Mouse (Mus musculus): ENCODE data around the gene Clec5a. TPM values are rescaled to one million over a fixed set of nuclear protein-coding genes. Genes with fewer than 3 reads are reported as not detected.

The Clec5a gene
- polyA plus RNA-seq (2014; fragmentation: Nextera tagmentation; extraction: Ambion mirVana): 1.4 TPM in 2 replicates

DNA sequence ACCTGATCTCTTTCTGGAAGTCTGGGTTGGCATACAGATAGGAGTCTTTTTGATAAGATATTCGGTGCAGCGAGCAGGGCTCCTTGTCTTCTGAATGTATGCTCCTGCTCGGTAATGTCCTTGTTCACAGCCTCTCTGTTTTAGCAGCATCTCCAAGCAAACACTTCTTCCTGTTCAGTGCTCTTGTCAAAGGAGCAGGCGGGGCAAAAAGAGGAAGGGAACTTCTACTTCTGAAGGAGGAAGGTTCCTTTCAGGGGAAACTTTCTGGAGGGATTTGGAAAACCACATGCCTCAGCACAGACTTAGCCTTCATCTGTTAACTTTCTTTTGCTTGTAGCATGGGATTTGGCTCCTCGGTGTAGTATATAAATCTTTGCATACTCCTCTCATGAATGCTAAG, at the start of gene Clec5a:
TSS of gene Clec5a (minus strand) at position 177 of the 400 bp plus-strand sequence.
- no peaks in the 10 kb centered on the region for H3K4me1 ChIP-seq (ENCODE audit: control insufficient read depth, insufficient read depth, low read length)
- no peak within 1 kb of the TSS for H3K27ac ChIP-seq (ENCODE audit: low read length)
- no peaks in the 10 kb centered on the region for H3K27me3 ChIP-seq (ENCODE audit: control insufficient read depth, insufficient read depth, low read length)
- H3K4me2 ChIP-seq (replicated peaks; ENCODE audit: low read depth, low read length): no peak within 1 kb of the TSS
- WGBS: 72% methylated on average over 5 of the region's 5 CpGs
- no peaks in the 10 kb centered on the region for H3K9me3 ChIP-seq (ENCODE audit: control insufficient read depth, low read depth, low read length)
- no peak within 1 kb of the TSS for H3K9ac ChIP-seq (replicated peaks; ENCODE audit: low read depth, low read length)
- H3K36me3 ChIP-seq (ENCODE audit: control insufficient read depth, insufficient read depth, low read length): no peaks in the 10 kb centered on the region
- ATAC-seq (ENCODE audit: insufficient number of reproducible peaks, insufficient read depth, low FRiP score, low read depth): no peak
- H3K4me3 ChIP-seq (ENCODE audit: low read depth, low read length): no peak within 1 kb of the TSS

GRCm38 (mm10) chr6:40634640-40635071, 49.0 kb upstream of the Clec5a start:
- WGBS: 78% methylated on average over 1 of the region's 1 CpGs
- H3K27ac ChIP-seq (ENCODE audit: low read length): no peak overlapping the region
- H3K4me1 ChIP-seq (ENCODE audit: control insufficient read depth, insufficient read depth, low read length): no peaks in the 10 kb centered on the region
- H3K4me3 ChIP-seq (ENCODE audit: low read depth, low read length): no peak overlapping the region
- no peak for ATAC-seq (ENCODE audit: insufficient number of reproducible peaks, insufficient read depth, low FRiP score, low read depth)
- no peaks in the 10 kb centered on the region for H3K36me3 ChIP-seq (ENCODE audit: control insufficient read depth, insufficient read depth, low read length)
- no peak overlapping the region for H3K9ac ChIP-seq (replicated peaks; ENCODE audit: low read depth, low read length)
- H3K9me3 ChIP-seq (ENCODE audit: control insufficient read depth, low read depth, low read length): no peaks in the 10 kb centered on the region
- H3K4me2 ChIP-seq (replicated peaks; ENCODE audit: low read depth, low read length): no peak overlapping the region
- H3K27me3 ChIP-seq (ENCODE audit: control insufficient read depth, insufficient read depth, low read length): no peaks in the 10 kb centered on the region

DNA sequence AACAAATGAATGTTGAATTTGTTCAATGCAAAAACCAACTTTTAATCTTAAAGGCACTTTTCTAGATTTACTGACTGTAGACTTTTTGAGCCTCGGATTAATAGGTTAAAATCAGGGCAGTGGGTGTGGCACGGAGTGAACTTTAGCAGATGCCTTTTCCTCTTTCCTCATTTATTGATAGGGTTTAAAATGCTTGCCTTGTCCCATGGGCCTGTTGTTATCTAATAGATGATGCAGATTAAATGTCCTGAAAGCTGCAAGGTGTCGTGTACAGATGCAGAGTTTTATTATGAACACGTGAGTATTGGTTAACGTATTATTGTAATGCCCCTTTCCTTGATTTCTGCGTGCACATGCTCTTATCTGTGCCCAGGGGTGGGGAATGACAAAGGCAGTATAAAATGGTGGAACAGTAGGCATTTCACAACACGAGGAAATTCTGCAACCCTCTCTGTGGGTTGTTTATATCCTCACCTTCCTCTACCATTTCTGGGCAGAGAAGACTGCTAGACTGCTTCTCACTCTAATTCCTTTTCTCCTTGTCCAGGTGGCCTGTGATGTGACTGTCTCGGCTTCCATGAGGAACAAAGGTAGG, 42.9 kb upstream of the Clec5a start, which contains the start of gene Mgam:
TSS of gene Mgam (plus strand) at position 426 of the 595 bp plus-strand sequence.
- no peak for ATAC-seq (ENCODE audit: insufficient number of reproducible peaks, insufficient read depth, low FRiP score, low read depth)

DNA sequence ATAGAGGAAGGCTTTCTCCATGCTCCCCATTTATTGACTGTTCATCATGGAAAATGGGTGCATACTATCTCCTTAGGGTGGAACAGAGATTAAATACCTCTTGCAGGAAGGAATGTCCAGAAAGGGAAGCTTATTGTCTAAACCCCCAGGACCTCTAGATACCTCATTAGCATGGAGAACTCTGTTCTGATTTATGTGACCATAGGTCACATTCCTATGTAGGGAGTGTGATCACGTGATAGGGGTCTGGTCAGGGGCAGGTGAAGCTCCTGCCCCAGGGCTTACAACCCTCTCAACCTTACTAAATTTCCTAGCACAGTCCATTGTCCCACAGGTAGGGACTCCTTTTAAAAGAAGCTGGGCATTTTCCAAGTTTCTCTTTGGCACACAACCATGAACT, 40.5 kb upstream of the Clec5a start:
- no peak for ATAC-seq (ENCODE audit: insufficient number of reproducible peaks, insufficient read depth, low FRiP score, low read depth)
- H3K4me2 ChIP-seq (replicated peaks; ENCODE audit: low read depth, low read length): no peak overlapping the region
- no peaks in the 10 kb centered on the region for H3K27me3 ChIP-seq (ENCODE audit: control insufficient read depth, insufficient read depth, low read length)
- 43% methylated on average over 1 of the region's 1 CpGs for WGBS
- H3K27ac ChIP-seq (ENCODE audit: low read length): no peak overlapping the region
- no peaks in the 10 kb centered on the region for H3K36me3 ChIP-seq (ENCODE audit: control insufficient read depth, insufficient read depth, low read length)
- H3K9me3 ChIP-seq (ENCODE audit: control insufficient read depth, low read depth, low read length): no peaks in the 10 kb centered on the region
- H3K9ac ChIP-seq (replicated peaks; ENCODE audit: low read depth, low read length): no peak overlapping the region
- H3K4me1 ChIP-seq (ENCODE audit: control insufficient read depth, insufficient read depth, low read length): no peaks in the 10 kb centered on the region
- no peak overlapping the region for H3K4me3 ChIP-seq (ENCODE audit: low read depth, low read length)

More for the DNA sequence above, 42.9 kb upstream of the Clec5a start, which contains the start of gene Mgam:
- 80% methylated on average over 8 of the region's 8 CpGs for WGBS
- Histone ChIP-seq H3K36me3 (ENCODE audit: control insufficient read depth, insufficient read depth, low read length) (no peaks in the 10 kb centered on the region), H3K4me1 (ENCODE audit: control insufficient read depth, insufficient read depth, low read length) (no peaks in the 10 kb centered on the region), H3K27ac (ENCODE audit: low read length) (no peak within 1 kb of the TSS), H3K27me3 (ENCODE audit: control insufficient read depth, insufficient read depth, low read length) (no peaks in the 10 kb centered on the region), H3K9ac (replicated peaks; ENCODE audit: low read depth, low read length) (no peak within 1 kb of the TSS), H3K4me3 (ENCODE audit: low read depth, low read length) (no peak within 1 kb of the TSS), H3K9me3 (ENCODE audit: control insufficient read depth, low read depth, low read length) (no peaks in the 10 kb centered on the region), H3K4me2 (replicated peaks; ENCODE audit: low read depth, low read length) (no peak within 1 kb of the TSS)

DNA sequence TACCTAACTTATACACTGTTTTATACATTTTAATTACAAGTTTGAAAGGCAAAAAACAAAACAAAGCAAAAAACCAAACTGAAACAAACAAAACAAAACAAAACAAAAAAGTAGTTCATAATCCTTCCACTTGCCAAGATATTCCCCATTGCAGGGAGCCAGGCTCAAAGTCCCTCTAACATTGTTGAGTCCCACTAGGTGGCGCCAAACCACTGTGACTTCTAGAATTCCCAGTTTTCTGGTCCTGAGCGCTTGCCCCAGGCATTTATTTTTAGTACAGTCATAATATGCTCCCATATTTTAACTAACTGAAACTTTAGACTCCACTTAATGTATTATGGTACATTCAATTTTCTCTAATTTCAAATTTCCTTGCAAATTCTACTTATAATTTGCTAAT, 32.3 kb upstream of the Clec5a start:
- WGBS: 11% methylated on average over 2 of the region's 2 CpGs
- Histone ChIP-seq H3K36me3 (ENCODE audit: control insufficient read depth, insufficient read depth, low read length) (no peaks in the 10 kb centered on the region), H3K9me3 (ENCODE audit: control insufficient read depth, low read depth, low read length) (no peaks in the 10 kb centered on the region), H3K27ac (ENCODE audit: low read length) (no peak overlapping the region), H3K4me2 (replicated peaks; ENCODE audit: low read depth, low read length) (no peak overlapping the region), H3K9ac (replicated peaks; ENCODE audit: low read depth, low read length) (no peak overlapping the region), H3K4me1 (ENCODE audit: control insufficient read depth, insufficient read depth, low read length) (no peaks in the 10 kb centered on the region), H3K4me3 (ENCODE audit: low read depth, low read length) (no peak overlapping the region), H3K27me3 (ENCODE audit: control insufficient read depth, insufficient read depth, low read length) (no peaks in the 10 kb centered on the region)
- ATAC-seq (ENCODE audit: insufficient number of reproducible peaks, insufficient read depth, low FRiP score, low read depth): peak; percentile 42; the same call in 1 of the 2 replicates

DNA sequence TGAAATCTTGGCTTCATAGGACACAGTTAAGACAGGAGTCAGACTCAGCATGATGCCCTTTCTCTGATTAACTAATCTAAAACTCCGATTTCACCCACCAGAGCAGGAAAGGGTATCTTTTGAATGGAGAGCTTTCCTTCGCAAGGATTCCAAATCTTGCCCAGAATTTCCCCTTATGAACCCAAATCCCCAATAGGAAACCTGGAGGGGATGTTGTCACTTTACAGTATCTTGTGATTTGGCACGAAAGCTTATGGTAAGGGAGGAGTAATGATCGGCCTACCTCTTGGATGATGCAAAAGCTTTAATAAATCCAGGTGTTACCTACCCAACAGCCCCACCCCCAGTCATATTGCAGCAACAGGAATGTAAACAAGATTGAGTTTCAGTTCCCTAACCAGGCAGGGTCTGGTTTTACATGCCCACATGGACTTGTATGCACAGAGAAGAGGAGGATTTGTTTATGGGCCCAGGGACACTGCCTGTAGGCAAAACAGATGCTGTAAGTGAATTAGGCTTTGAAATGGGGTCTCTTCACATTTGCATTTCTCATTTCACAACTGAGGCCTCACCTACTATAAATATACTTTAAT, 27.7 kb upstream of the Clec5a start, which contains the start of gene Tas2r138:
TSS of gene Tas2r138 (minus strand) at position 51 of the 593 bp plus-strand sequence.
- no peak within 1 kb of the TSS for H3K4me3 ChIP-seq (ENCODE audit: low read depth, low read length)
- no peaks in the 10 kb centered on the region for H3K36me3 ChIP-seq (ENCODE audit: control insufficient read depth, insufficient read depth, low read length)
- H3K9me3 ChIP-seq (ENCODE audit: control insufficient read depth, low read depth, low read length): no peaks in the 10 kb centered on the region
- H3K27ac ChIP-seq (ENCODE audit: low read length): no peak within 1 kb of the TSS
- H3K4me2 ChIP-seq (replicated peaks; ENCODE audit: low read depth, low read length): no peak within 1 kb of the TSS
- no peaks in the 10 kb centered on the region for H3K27me3 ChIP-seq (ENCODE audit: control insufficient read depth, insufficient read depth, low read length)
- no peaks in the 10 kb centered on the region for H3K4me1 ChIP-seq (ENCODE audit: control insufficient read depth, insufficient read depth, low read length)
- ATAC-seq (ENCODE audit: insufficient number of reproducible peaks, insufficient read depth, low FRiP score, low read depth): no peak
- 91% methylated on average over 4 of the region's 4 CpGs for WGBS
- no peak within 1 kb of the TSS for H3K9ac ChIP-seq (replicated peaks; ENCODE audit: low read depth, low read length)

GRCm38 (mm10) chr6:40610244-40610643, 24.6 kb upstream of the Clec5a start:
- 79% methylated on average over 8 of the region's 8 CpGs for WGBS
- no peak overlapping the region for H3K27ac ChIP-seq (ENCODE audit: low read length)
- H3K36me3 ChIP-seq (ENCODE audit: control insufficient read depth, insufficient read depth, low read length): no peaks in the 10 kb centered on the region
- no peaks in the 10 kb centered on the region for H3K27me3 ChIP-seq (ENCODE audit: control insufficient read depth, insufficient read depth, low read length)
- no peak overlapping the region for H3K4me3 ChIP-seq (ENCODE audit: low read depth, low read length)
- H3K9ac ChIP-seq (replicated peaks; ENCODE audit: low read depth, low read length): no peak overlapping the region
- H3K4me2 ChIP-seq (replicated peaks; ENCODE audit: low read depth, low read length): no peak overlapping the region
- no peaks in the 10 kb centered on the region for H3K4me1 ChIP-seq (ENCODE audit: control insufficient read depth, insufficient read depth, low read length)
- H3K9me3 ChIP-seq (ENCODE audit: control insufficient read depth, low read depth, low read length): no peaks in the 10 kb centered on the region
- ATAC-seq (ENCODE audit: insufficient number of reproducible peaks, insufficient read depth, low FRiP score, low read depth): no peak

- Histone ChIP-seq H3K36me3 (ENCODE audit: control insufficient read depth, insufficient read depth, low read length) (no peaks in the 10 kb centered on the region), H3K27me3 (ENCODE audit: control insufficient read depth, insufficient read depth, low read length) (no peaks in the 10 kb centered on the region), H3K4me2 (replicated peaks; ENCODE audit: low read depth, low read length) (no peak overlapping the region), H3K9ac (replicated peaks; ENCODE audit: low read depth, low read length) (no peak overlapping the region), H3K4me3 (ENCODE audit: low read depth, low read length) (no peak overlapping the region), H3K4me1 (ENCODE audit: control insufficient read depth, insufficient read depth, low read length) (no peaks in the 10 kb centered on the region), H3K27ac (ENCODE audit: low read length) (no peak overlapping the region), H3K9me3 (ENCODE audit: control insufficient read depth, low read depth, low read length) (no peaks in the 10 kb centered on the region)
- ATAC-seq (ENCODE audit: insufficient number of reproducible peaks, insufficient read depth, low FRiP score, low read depth): no peak
Observed at GRCm38 (mm10) chr6:40607431-40607830, 21.8 kb upstream of the Clec5a start.

Measured in stomach, embryonic 14.5 days (tissue).